Mouse (Mus musculus) liver, embryonic 14.5 days (tissue): ENCODE data around the gene Rin2.

ENCODE experiments used
- CTCF ChIP-seq: IDR thresholded peaks from 2 replicates; pipeline ENCODE4 v1.5.1; 2016; ENCODE audit warnings: antibody characterized with exemption, low read depth, control low read depth
- EP300 ChIP-seq: IDR thresholded peaks from 2 replicates; pipeline ENCODE4 v1.6.1; 2016; ENCODE audit warnings: antibody characterized with exemption, low read depth

DNA sequence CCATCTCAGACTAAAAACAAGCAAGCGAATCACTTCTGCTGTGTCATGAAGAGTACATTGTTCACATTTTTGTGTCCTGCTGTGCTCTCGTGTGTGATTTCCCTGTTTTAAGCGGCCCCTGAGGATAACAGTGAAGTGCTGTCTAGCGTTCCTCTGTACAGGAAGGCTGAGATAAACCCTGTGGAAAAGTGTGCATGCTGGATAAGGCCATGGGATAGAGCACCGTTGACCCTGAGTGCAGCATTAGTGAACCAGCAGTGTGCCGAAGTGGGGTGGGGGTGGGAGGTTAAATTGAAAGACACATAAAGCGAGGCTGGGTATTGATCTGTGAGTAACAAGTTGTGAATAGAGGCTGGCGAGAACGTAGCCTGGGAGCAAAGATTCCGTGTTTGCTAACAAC is 94.9 kb downstream of the Rin2 start:
- TF ChIP-seq CTCF (no peak), EP300 (no peak)
